Mouse (Mus musculus) cerebellum, adult 11-12 months (tissue): Measurements from ENCODE around the gene Mfsd8.
"Not testable (repeated sequence)": the region's sequence is repeated elsewhere in the genome, so short reads cannot be mapped to it uniquely, and the experiment has no call there.

Experiments used
- DNase-seq: peaks from one replicate; pipeline ENCODE4 v3.0.0; 2022

Mfsd8 gene

DNA sequence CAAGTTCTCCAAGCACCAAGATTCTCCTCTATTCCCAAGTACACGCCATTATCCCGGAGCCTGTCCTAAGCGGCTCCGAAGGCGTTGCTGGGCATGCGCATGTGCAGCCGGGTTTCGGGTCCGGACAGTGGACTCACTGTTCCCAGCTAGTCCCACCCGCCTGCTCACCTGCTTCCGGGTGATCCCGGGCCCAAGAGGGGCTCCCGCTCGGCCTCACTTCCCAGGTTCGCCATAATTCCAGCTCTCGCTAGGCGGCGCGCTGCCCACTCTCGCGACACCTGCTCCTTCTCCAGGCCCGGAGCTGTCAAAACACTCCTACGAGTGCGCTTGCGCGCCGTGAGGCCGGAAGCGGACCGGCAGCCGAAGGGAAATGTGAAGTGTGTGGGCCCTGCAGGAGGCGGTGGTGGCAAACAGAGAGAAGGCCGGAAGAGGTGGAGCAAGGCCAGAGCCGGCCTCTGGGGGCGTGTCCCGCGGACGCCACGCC, at the start of gene Mfsd8:
Gene Mfsd8 (minus strand): TSS at position 414 of the 484 bp plus-strand sequence.
- peak; percentile 100 for DNase-seq

DNA sequence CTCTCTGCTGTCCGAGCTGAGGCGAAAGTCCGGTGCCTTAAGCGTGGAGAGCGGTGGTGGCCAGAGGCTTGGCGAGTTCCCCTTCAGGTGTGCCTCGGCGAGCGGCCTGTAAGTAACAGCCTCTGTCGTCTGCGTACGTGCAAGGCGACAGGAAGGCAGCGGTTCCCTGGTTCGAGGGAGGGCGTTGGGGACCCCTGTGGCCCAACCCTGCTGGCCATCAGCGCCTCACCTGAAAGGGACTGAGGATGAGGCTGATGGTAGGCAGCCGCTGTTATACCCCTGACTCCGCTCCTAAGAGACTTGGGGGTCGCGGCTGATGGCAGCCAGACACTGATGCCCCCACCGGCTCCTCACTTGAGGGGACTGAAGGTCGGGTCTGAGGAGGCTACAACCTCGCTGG, 47.6 kb upstream of the Mfsd8 start:
- not testable (repeated sequence) for DNase-seq

DNA sequence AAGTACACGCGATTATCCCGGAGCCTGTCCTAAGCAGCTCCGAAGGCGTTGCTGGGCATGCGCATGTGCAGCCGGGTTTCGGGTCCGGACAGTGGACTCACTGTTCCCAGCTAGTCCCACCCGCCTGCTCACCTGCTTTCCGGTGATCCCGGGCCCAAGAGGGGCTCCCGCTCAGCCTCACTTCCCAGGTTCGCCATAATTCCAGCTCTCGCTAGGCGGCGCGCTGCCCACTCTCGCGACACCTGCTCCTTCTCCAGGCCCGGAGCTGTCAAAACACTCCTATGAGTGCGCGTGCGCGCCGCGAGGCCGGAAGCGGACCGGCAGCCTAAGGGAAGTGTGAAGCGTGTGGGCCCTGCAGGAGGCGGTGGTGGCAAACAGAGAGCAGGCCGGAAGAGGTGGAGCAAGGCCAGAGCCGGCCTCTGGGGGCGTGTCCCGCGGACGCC, 47.2 kb upstream of the Mfsd8 start:
- DNase-seq, result peak; percentile 100

DNA sequence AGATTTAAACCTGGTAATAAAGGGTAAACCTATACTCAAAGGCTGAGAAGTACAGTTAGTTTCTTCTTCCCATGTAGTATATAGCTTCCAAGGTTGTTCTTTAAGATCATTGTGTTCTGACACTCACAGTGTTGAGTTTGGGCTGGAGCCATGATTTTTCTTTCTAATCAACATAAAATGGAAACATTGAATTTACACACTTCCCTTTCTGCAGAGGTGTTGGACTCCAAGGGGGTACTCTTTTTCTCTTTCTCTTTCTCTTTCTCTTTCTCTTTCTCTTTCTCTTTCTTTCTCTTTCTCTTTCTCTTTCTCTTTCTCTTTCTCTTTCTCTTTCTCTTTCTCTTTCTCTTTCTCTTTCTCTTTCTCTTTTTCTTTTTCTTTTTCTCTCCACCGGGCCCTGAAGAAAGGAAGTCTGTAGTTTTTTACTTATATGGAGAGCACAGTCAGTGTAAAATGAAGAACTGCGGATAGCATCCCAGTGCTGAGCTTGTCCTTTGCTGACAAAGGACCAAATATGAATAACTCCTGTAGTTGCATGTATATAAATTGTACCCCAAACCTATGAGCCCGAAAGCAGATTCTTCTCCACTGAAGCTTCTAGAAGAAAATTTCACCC, 6.5 kb upstream of the Mfsd8 start:
- DNase-seq, result not testable (repeated sequence)

DNA sequence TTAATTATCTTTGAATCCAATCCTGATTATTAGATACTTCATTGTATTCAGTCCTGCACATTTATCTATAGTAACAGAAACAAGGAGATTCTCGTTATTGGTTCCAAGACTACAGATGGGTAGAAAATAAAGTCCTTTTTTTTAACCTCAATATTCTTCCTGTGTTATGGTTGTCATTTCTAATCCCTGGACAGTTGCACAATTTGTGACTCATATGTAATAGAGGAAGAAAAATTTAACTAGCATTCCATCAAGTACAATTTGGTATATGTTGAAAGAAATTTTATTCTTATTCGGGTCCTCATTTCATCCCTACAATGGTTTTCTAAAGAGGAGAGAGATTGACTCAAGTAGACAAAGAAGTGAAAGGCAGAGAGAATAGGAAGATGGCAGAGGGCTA, 1.2 kb upstream of the Mfsd8 start:
- not testable (repeated sequence) for DNase-seq

DNA sequence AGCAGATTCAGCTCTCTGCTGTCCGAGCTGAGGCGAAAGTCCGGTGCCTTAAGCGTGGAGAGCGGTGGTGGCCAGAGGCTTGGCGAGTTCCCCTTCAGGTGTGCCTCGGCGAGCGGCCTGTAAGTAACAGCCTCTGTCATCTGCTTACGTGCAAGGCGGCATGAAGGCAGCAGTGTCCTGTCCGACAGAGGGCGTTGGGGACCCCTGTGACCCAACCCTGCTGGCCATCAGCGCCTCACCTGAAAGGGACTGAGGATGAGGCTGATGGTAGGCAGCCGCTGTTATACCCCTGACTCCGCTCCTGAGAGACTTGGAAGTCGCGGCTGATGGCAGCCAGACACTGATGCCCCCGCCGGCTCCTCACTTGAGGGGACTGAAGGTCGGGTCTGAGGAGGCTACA, 332 bp upstream of the Mfsd8 start:
- peak; percentile 89 for DNase-seq

DNA sequence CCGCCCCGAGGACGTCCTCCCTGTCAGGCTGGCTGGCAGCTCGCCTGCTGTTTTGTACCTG, 101 bp upstream of the Mfsd8 start, which contains the start of gene Abhd18:
Gene Abhd18 (plus strand): TSS at position 14 of the 61 bp plus-strand sequence.
- not testable (repeated sequence) for DNase-seq

DNA sequence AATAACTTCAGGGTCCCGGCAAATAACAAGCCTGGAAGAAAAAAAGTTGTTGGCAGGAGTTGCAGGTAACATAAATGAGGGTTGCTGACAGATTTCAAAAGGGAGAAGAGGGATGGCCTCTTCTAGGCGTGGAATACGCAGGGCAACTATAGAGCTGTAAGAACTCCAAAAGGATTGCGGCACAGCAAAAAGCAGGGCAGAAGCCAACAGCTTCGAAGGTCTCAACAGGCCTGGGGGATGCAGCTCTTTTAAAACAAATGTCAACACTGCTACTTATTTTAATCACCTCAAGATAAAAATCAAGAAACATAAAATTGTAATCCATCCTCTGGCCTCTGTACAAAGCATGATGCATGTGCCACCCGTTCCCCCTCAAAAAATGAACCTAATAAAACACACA, 1.2 kb downstream of the Mfsd8 start:
- DNase-seq, result peak; percentile 32

DNA sequence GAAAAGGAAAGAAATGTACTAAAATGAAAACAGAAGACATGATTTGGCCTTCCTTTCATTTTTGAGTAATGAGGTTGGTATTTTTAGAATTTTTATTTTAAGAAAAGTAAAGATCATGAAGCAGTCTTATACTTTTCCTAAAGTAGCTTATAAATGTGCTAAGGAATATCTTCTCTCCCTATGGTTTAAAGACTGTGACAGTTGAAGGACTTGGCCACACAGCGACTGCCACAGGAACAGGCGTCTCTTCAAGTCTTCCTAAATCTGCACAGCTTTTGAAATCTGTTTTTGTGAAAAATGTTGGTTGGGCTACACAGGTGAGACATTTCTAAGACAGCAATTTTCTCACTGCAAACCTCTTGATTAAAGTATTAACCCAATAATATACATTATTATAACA, 33.4 kb downstream of the Mfsd8 start:
- no peak for DNase-seq

DNA sequence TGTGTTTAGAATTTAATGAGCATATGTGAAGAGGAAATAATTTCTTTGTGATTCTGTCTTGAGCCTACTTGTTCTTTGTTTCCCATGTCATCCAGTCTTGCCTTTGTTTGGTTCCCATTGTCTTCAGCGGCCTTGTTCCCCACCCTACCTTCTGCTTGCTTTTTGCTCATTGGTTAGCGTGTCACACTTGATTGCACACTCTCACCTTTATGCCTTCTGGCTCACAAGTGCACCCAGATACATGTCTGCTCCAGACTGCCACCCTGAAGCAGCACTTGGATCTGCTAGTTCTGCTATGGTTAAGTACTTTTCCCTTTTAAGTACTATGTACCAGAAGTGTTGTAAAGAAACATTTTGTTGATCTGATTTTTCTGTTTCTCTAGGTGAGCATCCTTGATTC, 36.8 kb downstream of the Mfsd8 start:
- DNase-seq, result no peak

DNA sequence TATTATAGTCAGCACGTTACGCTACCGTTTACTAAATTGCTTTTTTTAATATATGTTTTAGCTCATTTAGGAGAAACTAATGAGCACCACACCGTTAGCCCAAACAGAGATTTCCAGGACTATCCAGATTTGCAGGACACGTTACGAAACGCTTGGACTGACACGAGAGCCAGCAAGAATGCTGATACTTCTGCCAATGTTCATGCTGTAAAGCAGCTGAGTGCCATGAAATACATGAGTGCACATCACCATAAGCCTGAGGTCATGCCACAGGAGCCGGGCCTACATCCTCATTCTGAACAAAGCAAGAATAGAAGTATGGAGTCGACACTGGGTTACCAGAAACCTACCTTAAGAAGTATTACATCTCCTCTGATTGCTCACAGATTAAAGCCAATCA, 38.0 kb downstream of the Mfsd8 start:
- no peak for DNase-seq

DNA sequence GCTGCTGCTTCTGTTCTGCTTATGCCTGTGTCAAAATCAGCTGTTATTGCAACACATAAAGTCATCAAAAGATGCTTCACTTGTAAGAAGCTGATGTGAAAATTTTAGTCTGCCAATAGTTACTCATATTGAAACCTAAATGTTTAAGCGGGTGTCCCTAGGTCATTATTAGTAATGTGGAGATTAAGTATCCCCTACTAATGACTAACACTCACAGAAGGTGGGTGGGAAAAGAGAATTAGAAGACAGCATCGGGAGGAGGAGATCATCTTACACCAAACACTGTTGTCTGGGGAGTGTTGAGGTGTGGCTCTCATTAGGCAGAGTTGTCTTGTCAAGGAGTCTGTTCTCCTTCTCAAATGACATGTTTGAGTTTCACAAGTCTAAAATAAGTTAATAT, 39.8 kb downstream of the Mfsd8 start:
- DNase-seq, result no peak

DNA sequence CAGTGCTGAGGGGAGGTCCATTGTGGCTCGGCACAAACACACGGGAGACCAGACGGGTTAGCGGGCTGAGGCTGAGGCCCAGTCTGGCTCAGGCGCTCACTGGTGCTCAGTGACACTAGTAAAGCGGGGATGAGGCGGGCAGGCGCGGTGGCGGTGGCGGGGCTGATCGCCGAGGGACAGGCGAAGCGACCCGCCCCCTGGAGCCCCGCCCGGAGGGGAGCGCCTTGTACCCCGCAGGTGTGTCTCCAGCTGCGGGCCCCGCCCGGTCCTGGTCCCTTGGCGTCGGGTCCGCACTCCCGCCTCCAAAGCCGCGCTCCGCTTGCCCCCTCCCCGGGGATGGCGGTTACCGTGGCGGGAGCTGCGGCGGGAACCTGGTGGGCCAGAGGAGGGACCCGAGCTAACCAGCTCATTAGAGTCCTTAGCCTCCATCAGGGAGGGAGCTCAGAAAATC, 46.3 kb downstream of the Mfsd8 start:
- peak; percentile 45 for DNase-seq

DNA sequence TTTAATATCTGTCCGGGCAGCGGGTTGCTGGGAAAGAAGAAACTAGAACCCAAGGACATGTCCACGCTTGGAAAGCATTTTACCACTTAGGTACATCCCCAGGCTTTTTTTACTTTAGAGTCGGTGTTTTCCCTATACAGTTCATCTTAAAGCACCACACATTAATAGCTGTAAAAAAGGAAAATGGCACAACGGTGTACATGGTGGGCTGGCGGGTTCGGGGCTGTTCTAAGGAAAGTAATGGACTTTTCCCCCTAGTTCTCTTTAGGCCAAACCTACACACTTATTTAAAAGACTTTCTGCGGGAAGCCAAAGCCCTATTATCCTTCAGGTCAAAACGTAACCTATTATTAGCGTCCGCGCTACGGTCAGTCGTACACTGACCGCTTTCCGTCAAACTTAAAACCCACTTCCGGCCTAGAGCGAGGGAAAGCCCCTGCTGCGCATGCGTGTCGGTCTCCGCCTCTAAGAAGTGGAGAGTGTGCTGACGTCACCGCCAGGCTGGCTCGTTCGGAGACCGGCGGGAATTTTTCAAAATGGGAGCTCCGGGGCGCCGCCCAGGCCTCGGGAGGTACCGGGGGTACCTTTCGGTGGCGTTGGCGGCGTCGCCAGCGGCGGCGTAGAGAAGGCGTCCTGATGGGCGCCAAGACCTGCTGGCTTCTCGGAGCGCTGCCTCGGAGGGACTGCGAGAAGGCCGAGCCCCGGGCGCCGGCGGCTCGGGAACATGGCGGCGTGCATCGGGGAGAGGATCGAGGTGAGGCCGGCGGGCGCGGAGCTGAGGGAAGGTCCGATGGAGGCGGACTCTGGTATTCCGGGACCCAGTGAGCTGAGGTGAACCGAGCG, 46.9 kb downstream of the Mfsd8 start, which contains the start of gene Plk4:
Gene Plk4 (plus strand): TSS at position 490 of the 843 bp plus-strand sequence.
- DNase-seq, result peak; percentile 94

DNA sequence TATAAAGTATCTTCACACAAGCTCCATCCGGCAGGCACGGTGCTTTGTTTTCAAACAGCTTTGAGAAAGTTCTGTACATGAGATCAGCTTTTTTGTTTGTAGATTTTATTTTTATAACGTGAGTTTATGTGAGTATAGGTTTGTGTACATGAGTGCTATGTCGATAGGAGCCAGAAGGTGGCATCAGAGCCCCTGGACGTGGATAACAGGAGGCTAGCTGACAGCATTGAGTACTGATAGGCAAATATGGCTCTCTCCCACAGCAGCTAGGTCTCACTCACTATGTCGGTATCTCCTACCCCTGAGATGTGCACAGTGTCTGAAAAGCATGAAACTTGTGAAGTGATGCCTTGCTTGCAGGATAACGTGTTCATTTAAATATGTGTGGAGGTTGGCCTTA, 48.2 kb downstream of the Mfsd8 start:
- DNase-seq, result peak; percentile 12

DNA sequence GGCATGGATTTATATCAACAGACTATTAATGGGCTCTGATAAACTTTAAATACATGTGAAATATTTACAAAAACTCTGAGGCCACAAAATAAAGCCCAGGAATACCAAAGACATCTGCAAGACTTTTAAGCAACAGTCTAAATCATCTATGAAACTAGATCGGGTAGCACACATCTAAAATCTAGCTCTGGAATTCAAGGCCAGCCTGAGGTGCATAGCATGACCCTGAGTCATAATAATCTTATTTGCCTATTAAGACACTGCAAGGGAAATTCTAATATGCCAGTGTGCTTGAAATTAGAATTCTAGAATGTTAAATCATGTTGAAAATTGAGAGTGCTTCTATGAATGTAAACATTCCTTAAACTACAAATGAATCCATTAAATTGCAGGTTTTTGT, 48.6 kb downstream of the Mfsd8 start:
- DNase-seq, result no peak

DNA sequence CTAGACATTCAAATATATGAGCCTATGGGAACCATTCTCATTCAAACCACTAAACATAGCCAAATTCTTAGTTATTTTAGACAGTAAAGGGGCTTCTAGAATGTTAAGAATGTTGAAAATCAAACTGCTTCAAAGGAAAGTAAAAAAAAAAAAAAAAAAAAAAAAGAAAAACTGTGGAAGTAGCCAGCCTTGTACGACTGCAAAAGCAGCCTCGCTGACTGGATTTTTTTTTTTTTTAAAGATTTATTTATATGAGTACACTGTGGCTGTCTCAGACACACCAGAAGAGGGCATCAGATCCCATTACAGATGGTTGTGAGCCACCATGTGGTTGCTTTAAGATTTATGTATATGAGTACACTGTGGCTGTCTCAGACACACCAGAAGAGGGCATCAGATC, 52.9 kb downstream of the Mfsd8 start:
- no peak for DNase-seq
